Mouse (Mus musculus): ENCODE measurements around the gene Npr2. TPM values are rescaled to one million over a fixed set of nuclear protein-coding genes. Genes with fewer than 3 reads are reported as not detected.

Npr2 gene
- polyA plus RNA-seq, 1 experiment from 2014 or later = 4.8 TPM

DNA sequence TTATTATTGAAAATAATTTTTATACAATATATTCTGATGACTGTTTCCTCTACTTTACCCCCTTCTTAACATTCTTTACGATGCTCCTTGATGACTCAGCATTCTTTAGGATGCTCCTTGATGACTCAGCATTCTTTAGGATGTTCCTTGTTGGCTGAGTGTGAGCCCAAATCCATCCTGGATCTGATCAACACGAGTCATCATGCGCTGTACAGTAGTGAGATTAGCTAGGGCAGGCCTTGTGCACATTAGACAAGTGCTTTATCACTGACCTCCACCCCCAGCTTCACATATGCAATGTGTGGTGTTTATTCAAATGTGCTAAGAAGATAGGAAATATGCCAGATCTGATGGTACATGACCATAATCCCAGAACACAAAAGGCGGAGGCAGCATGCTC is 33.5 kb upstream of the Npr2 start:
- 72% methylated on average over 4 of the region's 4 CpGs for WGBS
- Histone ChIP-seq H3K27ac (replicated peaks) (no peak overlapping the region), H3K4me3 (ENCODE audit: low read depth, low read length) (no peak overlapping the region), H3K9me3 (ENCODE audit: control insufficient read depth, low read length) (no peaks in the 10 kb centered on the region), H3K27me3 (ENCODE audit: control insufficient read depth, insufficient read depth, low read length) (no peaks in the 10 kb centered on the region), H3K4me2 (replicated peaks; ENCODE audit: low read depth) (no peak overlapping the region), H3K9ac (ENCODE audit: low read length) (no peak overlapping the region), H3K4me1 (replicated peaks; ENCODE audit: control insufficient read depth, insufficient read depth) (no peaks in the 10 kb centered on the region), H3K36me3 (ENCODE audit: control insufficient read depth, insufficient read depth, low read length) (no peaks in the 10 kb centered on the region)
- ATAC-seq (ENCODE audit: low FRiP score, low TSS enrichment) = no peak
- TF ChIP-seq EP300 (optimal IDR thresholded peaks at IDR 0.05) = no peak
- TF ChIP-seq CTCF (IDR thresholded peaks at IDR 0.05; ENCODE audit: low read depth) = no peak
- no peak for DNase-seq (ENCODE audit: low spot score)

DNA sequence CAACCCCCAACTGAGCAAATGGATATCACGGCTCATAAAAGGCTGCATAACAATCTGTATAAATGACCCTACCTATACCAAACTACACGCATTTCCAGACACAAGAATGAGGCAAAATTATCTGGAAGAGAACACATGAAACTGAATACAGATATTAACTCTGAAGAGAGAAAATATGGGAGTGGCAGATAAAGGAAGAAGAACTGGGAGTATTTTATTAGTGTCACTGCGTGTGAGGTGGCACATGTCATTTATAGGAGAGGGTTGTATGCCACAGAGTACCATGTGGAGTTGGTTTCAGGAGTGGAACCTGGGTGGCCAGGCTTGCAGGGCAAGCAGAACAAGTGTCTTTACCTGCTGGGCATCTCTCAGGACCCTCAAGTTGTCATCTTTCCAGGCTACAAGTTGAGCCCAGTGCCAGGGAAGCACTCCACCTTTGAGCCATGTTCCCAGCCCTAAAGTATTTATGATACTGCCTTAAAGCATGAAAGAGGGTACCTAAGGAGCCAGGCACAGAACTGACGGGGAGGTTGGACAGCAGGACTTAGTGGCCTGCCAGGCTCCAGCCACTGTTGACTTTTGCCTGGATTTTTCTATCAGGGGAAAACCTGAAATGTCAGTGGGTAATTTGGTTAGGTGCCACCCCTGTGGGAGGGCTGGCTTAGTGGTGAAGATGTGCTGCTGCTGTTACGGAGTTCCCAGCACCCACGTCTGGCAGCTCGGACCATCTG is 32.9 kb upstream of the Npr2 start:
- Histone ChIP-seq H3K27ac (replicated peaks) (no peak overlapping the region), H3K4me1 (replicated peaks; ENCODE audit: control insufficient read depth, insufficient read depth) (no peaks in the 10 kb centered on the region), H3K27me3 (ENCODE audit: control insufficient read depth, insufficient read depth, low read length) (no peaks in the 10 kb centered on the region), H3K36me3 (ENCODE audit: control insufficient read depth, insufficient read depth, low read length) (no peaks in the 10 kb centered on the region), H3K4me3 (ENCODE audit: low read depth, low read length) (no peak overlapping the region), H3K4me2 (replicated peaks; ENCODE audit: low read depth) (no peak overlapping the region), H3K9me3 (ENCODE audit: control insufficient read depth, low read length) (no peaks in the 10 kb centered on the region), H3K9ac (ENCODE audit: low read length) (no peak overlapping the region)
- no peak for DNase-seq (ENCODE audit: low spot score)
- TF ChIP-seq EP300 (optimal IDR thresholded peaks at IDR 0.05) (no peak), CTCF (IDR thresholded peaks at IDR 0.05; ENCODE audit: low read depth) (no peak)
- ATAC-seq (ENCODE audit: low FRiP score, low TSS enrichment) = no peak
- 71% methylated on average over 7 of the region's 7 CpGs for WGBS

DNA sequence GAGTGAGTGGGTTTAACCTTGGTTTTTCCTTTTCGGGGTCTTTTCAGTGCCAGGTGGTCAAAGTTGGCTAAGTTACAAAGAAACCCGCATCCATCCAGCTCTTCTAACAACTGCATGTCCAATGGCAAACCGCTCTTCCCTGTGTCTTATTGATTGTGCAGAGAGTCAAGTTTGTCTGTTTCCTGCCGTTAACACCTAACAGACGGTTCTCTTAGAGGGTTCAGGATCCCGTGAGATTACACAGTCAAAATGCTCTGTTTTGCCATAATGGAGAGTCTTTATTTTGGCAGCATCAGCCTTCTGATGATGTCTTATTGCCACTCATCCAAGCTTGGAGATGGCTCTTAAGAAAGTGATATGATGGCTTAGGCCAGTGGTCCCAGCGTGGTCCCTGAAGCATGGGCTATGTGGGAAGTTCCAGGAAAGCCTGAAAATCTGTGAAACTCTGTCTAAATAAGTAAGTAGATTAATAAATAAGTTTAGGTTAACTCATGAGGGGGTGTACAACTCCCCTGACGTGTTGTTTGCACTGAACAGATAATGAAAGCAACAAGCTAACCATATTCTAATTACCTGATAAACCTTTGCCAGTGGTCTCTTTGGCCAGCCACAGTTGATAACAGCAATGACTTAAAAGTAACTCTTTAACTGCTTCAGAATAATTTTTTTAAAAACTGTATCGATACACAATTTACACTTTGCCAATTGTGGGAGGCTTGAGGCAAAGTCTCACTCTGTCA is 31.4 kb upstream of the Npr2 start:
- H3K4me2 ChIP-seq (replicated peaks; ENCODE audit: low read depth) = no peak overlapping the region
- no peaks in the 10 kb centered on the region for H3K9me3 ChIP-seq (ENCODE audit: control insufficient read depth, low read length)
- H3K27me3 ChIP-seq (ENCODE audit: control insufficient read depth, insufficient read depth, low read length) = no peaks in the 10 kb centered on the region
- no peaks in the 10 kb centered on the region for H3K4me1 ChIP-seq (replicated peaks; ENCODE audit: control insufficient read depth, insufficient read depth)
- H3K27ac ChIP-seq (replicated peaks) = no peak overlapping the region
- TF ChIP-seq CTCF (IDR thresholded peaks at IDR 0.05; ENCODE audit: low read depth) = no peak
- TF ChIP-seq EP300 (optimal IDR thresholded peaks at IDR 0.05) = no peak
- H3K9ac ChIP-seq (ENCODE audit: low read length) = no peak overlapping the region
- ATAC-seq (ENCODE audit: low FRiP score, low TSS enrichment) (no peak), DNase-seq (ENCODE audit: low spot score) (no peak)
- no peaks in the 10 kb centered on the region for H3K36me3 ChIP-seq (ENCODE audit: control insufficient read depth, insufficient read depth, low read length)
- H3K4me3 ChIP-seq (ENCODE audit: low read depth, low read length) = no peak overlapping the region
- WGBS = 72% methylated on average over 9 of the region's 9 CpGs

DNA sequence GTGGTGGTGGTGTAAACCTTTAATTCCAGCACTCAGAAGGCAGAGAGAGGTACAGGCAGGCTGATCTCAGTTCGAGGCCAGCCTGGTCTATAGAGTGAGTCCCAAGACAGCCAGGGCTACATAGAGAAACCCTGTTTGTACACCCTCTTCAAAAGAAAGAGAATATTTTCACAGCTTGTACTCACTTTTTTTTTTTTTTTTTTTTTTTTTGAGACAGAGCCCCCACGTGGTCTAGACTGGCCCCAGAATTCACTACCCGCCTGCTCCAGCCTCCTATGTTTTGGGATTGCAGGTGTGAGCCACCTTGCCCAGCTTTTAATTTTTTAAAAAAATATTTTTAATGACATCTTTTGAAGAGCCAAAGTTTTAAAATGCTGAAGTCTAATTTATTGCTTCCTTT is 27.6 kb upstream of the Npr2 start:
- Histone ChIP-seq H3K4me3 (ENCODE audit: low read depth, low read length) (no peak overlapping the region), H3K4me2 (replicated peaks; ENCODE audit: low read depth) (no peak overlapping the region), H3K27me3 (ENCODE audit: control insufficient read depth, insufficient read depth, low read length) (no peaks in the 10 kb centered on the region), H3K9me3 (ENCODE audit: control insufficient read depth, low read length) (no peaks in the 10 kb centered on the region), H3K9ac (ENCODE audit: low read length) (no peak overlapping the region), H3K36me3 (ENCODE audit: control insufficient read depth, insufficient read depth, low read length) (no peaks in the 10 kb centered on the region), H3K4me1 (replicated peaks; ENCODE audit: control insufficient read depth, insufficient read depth) (no peaks in the 10 kb centered on the region), H3K27ac (replicated peaks) (no peak overlapping the region)
- DNase-seq (ENCODE audit: low spot score) (no peak), ATAC-seq (ENCODE audit: low FRiP score, low TSS enrichment) (no peak)
- 62% methylated on average over 3 of the region's 3 CpGs for WGBS
- TF ChIP-seq EP300 (optimal IDR thresholded peaks at IDR 0.05) (no peak), CTCF (IDR thresholded peaks at IDR 0.05; ENCODE audit: low read depth) (no peak)

DNA sequence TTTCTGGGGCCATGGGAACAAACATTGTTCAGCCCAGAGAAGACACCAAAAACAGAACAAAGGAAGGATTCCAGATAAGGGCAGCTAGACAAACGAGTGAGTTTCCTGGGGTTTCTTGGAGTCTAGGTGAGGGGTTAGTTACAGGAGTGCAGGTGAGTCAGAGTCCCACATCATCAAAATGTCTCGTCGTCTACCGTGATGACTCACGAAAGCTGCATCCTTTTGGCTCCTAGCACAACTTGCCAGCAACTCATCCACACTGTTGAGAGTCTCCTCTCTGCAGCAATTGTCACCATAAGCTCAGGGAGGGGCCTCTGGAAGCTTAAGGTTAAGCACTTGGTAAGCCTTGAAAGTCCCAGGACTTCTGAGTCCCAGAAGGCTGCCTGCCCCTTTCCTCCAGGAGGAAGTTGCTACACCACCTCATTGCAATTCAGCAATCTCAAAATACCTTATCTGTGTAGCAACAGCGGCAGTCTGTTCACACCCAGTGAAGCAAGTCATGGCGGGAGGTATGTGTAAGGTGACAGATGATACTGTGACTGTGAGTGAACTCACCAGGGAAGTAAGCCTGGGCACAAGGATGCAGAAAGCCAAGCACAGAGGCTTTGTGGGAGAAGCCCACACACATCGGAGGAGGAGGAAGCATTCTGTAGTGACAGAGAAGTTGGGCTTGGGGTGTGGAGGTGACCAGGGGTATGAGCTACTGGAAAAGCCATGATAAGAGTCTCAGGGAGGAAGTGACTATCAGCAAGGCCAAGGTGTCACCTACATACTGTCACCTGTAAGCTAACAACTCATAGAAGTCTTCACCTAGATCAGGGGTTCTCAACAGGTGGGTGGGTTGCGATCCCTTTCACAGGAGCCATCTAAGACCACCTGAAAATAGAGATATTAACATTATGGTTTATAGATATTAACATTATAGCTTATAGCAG is 26.7 kb upstream of the Npr2 start:
- no peaks in the 10 kb centered on the region for H3K27me3 ChIP-seq (ENCODE audit: control insufficient read depth, insufficient read depth, low read length)

More for the DNA sequence above, 26.7 kb upstream of the Npr2 start:
- ATAC-seq (ENCODE audit: low FRiP score, low TSS enrichment) = peak; percentile 91
- no peak overlapping the region for H3K27ac ChIP-seq (replicated peaks)
- DNase-seq (ENCODE audit: low spot score) = no peak
- TF ChIP-seq EP300 (optimal IDR thresholded peaks at IDR 0.05) = no peak
- TF ChIP-seq CTCF (IDR thresholded peaks at IDR 0.05; ENCODE audit: low read depth) = no peak
- no peak overlapping the region for H3K4me2 ChIP-seq (replicated peaks; ENCODE audit: low read depth)
- no peaks in the 10 kb centered on the region for H3K4me1 ChIP-seq (replicated peaks; ENCODE audit: control insufficient read depth, insufficient read depth)
- no peaks in the 10 kb centered on the region for H3K9me3 ChIP-seq (ENCODE audit: control insufficient read depth, low read length)
- WGBS = 47% methylated on average over 9 of the region's 9 CpGs
- H3K9ac ChIP-seq (ENCODE audit: low read length) = no peak overlapping the region
- no peaks in the 10 kb centered on the region for H3K36me3 ChIP-seq (ENCODE audit: control insufficient read depth, insufficient read depth, low read length)
- no peak overlapping the region for H3K4me3 ChIP-seq (ENCODE audit: low read depth, low read length)
